Comparison of ENCODE assay signal across 9 mouse cellular contexts in genomic region chr3:51121703-51122540, GRCm38 (mm10).
A peak's percentile ranks its signal among the peaks of the same experiment; 100 is the strongest.
DNase-seq lines count a peak whose midpoint lies in the region; ATAC-seq and TF ChIP-seq lines count a peak whose summit lies in the region.
"Had no signal": no experiment of that assay in that cellular context is flagged by ENCODE, and none has a peak within 500 bp of the region (broad histone marks: within the 10 kb centered on the region; RNA-seq: fewer than 3 reads in every experiment).

No protein-coding gene starts in this region.

- no peak overlapping the region for H3K27ac ChIP-seq in heart, embryonic 10.5 days
- no peak overlapping the region for H3K27ac ChIP-seq in gastrocnemius, adult 2 months
- H3K27ac ChIP-seq in intestine, embryonic 15.5 days, result no peak overlapping the region
- H3K27ac ChIP-seq in midbrain, embryonic 10.5 days (replicated peaks), result no peak overlapping the region

- H3K4me1 ChIP-seq in heart, embryonic 10.5 days, result no peaks in the 10 kb centered on the region
- H3K4me1 ChIP-seq in intestine, embryonic 15.5 days (replicated peaks), result no peaks in the 10 kb centered on the region
- H3K4me1 ChIP-seq in midbrain, embryonic 10.5 days, result 0 out of 2 replicates have a peak, but pooled peaks cover 4% of the 10 kb centered on the region

- WGBS in heart, embryonic 10.5 days, result 40% methylated on average over 9 of the region's 9 CpGs
- WGBS in intestine, embryonic 15.5 days, result 28% methylated on average over 9 of the region's 9 CpGs
- WGBS in midbrain, embryonic 10.5 days, result 47% methylated on average over 9 of the region's 9 CpGs

- DNase-seq in heart, adult 18-20 months, result peak; percentile 40 to 80
- DNase-seq in heart, embryonic 10.5 days (ENCODE audit: low spot score), result no peak
- DNase-seq in cerebellum, postnatal 25 days, result peak; percentile 73 to 79
- DNase-seq in gastrocnemius, adult 2 months, result peak; percentile 45
- peak; percentile 36 to 74 for DNase-seq in left cerebral cortex, adult 8-10 months (ENCODE audit: low spot score in 2 of 2)
- DNase-seq in midbrain, embryonic 10.5 days (ENCODE audit: low spot score), result peak; percentile 67
- peak; percentile 35 to 39 for DNase-seq in right cerebral cortex, postnatal 36 days (ENCODE audit: low spot score in 2 of 2)

- H3K4me3 ChIP-seq in heart, embryonic 10.5 days, result no peak overlapping the region
- no peak overlapping the region for H3K4me3 ChIP-seq in gastrocnemius, adult 2 months
- H3K4me3 ChIP-seq in intestine, embryonic 15.5 days (replicated peaks), result no peak overlapping the region
- no peak overlapping the region for H3K4me3 ChIP-seq in midbrain, embryonic 10.5 days

- H3K9ac ChIP-seq in intestine, embryonic 15.5 days, result no peak overlapping the region

- peak; percentile 51 for ATAC-seq in intestine, embryonic 15.5 days

- H3K4me2 ChIP-seq in intestine, embryonic 15.5 days (replicated peaks), result no peak overlapping the region

- intact Hi-C loops in gastrocnemius, adult 2 months (cut with DNase I), result loop anchor here (5.0 kb wide), 2 partner anchors 215 to 740 kb away; no protein-coding TSS in a partner anchor

- H3K9me3 ChIP-seq in heart, embryonic 10.5 days, result no peaks in the 10 kb centered on the region
- no peaks in the 10 kb centered on the region for H3K9me3 ChIP-seq in intestine, embryonic 15.5 days
- no peaks in the 10 kb centered on the region for H3K9me3 ChIP-seq in midbrain, embryonic 10.5 days (replicated peaks)
- H3K9me3 ChIP-seq: G1E had no signal

- peak; percentile 89 for TF ChIP-seq CTCF in gastrocnemius, adult 2 months (IDR thresholded peaks at IDR 0.05)

- no peaks in the 10 kb centered on the region for H3K27me3 ChIP-seq in heart, embryonic 10.5 days (ENCODE audit: insufficient read depth, poor library complexity, severe bottlenecking)
- no peaks in the 10 kb centered on the region for H3K27me3 ChIP-seq in intestine, embryonic 15.5 days (replicated peaks)
- no peaks in the 10 kb centered on the region for H3K27me3 ChIP-seq in midbrain, embryonic 10.5 days (ENCODE audit: low read depth, poor library complexity, severe bottlenecking)

- H3K36me3 ChIP-seq in heart, embryonic 10.5 days, result no peaks in the 10 kb centered on the region
- no peaks in the 10 kb centered on the region for H3K36me3 ChIP-seq in intestine, embryonic 15.5 days
- H3K36me3 ChIP-seq in midbrain, embryonic 10.5 days, result no peaks in the 10 kb centered on the region
- H3K36me3 ChIP-seq: G1E had no signal
